Mouse (Mus musculus): ENCODE data around the gene D1Ertd622e.
"Not testable (repeated sequence)": the region's sequence is repeated elsewhere in the genome, so short reads cannot be mapped to it uniquely, and the experiment has no call there.

The D1Ertd622e gene

GRCm38 (mm10) chr1:97580680-97581079 lies 81.2 kb downstream of the D1Ertd622e start:
- DNase-seq (ENCODE audit: low read depth, low spot score), result not testable (repeated sequence)

- DNase-seq (ENCODE audit: low read depth, low spot score), result no peak
Observed at GRCm38 (mm10) chr1:97580270-97580669, 81.6 kb downstream of the D1Ertd622e start.

- DNase-seq (ENCODE audit: low read depth, low spot score), result no peak
Observed at GRCm38 (mm10) chr1:97578025-97578417, 83.9 kb downstream of the D1Ertd622e start.

GRCm38 (mm10) chr1:97577062-97578024 lies 84.5 kb downstream of the D1Ertd622e start:
- DNase-seq (ENCODE audit: low read depth, low spot score), result no peak

GRCm38 (mm10) chr1:97576576-97576975 lies 85.3 kb downstream of the D1Ertd622e start:
- no peak for DNase-seq (ENCODE audit: low read depth, low spot score)

- no peak for DNase-seq (ENCODE audit: low read depth, low spot score)
Observed at GRCm38 (mm10) chr1:97570814-97571213, 91.1 kb downstream of the D1Ertd622e start.

- no peak for DNase-seq (ENCODE audit: low read depth, low spot score)
Observed at GRCm38 (mm10) chr1:97567956-97568355, 93.9 kb downstream of the D1Ertd622e start.

- DNase-seq (ENCODE audit: low read depth, low spot score), result no peak
Observed at GRCm38 (mm10) chr1:97564641-97565040, 97.2 kb downstream of the D1Ertd622e start.

GRCm38 (mm10) chr1:97562867-97563266 lies 99.0 kb downstream of the D1Ertd622e start:
- no peak for DNase-seq (ENCODE audit: low read depth, low spot score)
